Mouse (Mus musculus) WW6 (cell line): ENCODE data around the gene Kif16b.
A peak's percentile ranks its signal among the peaks of the same experiment; 100 is the strongest.

Experiments used
- DNase-seq: peaks from one replicate; pipeline ENCODE4 v3.0.0-alpha.2; 2013; ENCODE audit warnings: low read depth, low spot score

Gene Kif16b

DNA sequence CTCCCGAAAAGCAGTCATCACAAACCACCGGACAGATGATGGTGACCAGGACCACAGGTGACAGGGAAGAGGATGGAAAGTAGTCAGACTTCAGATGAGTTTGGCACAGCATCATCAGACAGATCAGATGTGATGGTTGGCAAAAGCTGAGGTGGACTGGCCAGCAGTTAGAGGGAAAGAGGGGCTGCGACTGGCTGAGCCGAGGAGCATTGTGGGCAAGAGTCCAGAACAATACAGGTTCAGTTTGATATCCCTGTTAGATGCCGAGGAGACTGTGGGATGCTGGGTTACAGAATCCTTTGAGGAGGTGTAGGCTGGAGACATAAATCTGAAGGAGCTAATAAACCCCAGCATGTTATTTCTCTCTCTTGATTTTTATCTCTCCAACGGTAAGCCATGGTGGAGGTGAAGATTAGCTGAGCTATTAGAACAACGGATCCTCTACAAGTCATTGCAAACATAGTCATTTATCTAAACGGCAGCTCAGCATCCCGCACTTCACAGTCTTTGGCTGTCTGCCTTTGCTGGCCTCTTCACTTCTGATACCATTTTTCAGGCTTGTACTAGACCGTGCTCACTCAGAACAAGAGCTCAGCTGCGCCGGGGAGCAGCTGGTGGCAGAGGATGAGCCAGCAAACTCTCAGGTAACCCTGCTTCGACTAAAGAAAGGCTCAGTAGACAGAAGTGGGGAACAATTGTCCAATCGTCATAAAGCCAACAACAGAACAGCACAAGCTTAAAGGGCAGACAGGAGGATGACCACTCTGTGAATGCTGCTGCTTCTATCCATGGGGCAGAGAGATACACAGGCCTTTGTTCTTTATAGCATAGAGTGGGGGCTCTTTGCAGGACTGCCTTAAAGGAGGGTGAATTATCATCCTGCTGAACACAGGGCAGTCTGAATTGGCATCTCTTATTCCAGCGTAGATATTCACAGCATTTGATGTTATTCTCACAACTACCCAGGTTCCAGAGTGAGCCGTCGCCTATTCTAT lies 304.9 kb downstream of the Kif16b start:
- no peak for DNase-seq

DNA sequence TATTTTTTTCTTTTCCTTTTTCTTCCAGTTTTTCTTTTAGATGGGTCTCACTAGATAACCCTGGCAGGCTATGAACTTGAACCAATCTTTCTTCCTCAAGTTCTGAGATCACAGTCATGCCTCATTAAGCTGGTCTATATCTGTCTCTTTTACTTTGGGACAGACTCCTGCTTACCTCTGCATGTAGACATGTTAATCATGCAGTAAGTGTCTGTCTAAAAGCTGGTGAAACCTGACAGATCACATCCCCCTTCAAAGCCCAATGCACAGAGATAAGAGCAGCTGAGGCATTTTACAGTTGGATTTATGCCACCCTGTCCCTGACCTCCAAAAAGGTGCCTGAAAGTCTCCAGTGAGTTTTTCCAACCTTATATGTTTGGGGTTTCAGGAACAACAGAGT lies 310.4 kb downstream of the Kif16b start:
- no peak for DNase-seq

- no peak for DNase-seq
Measured at GRCm38 (mm10) chr2:142590284-142590724, 311.0 kb downstream of the Kif16b start.

DNA sequence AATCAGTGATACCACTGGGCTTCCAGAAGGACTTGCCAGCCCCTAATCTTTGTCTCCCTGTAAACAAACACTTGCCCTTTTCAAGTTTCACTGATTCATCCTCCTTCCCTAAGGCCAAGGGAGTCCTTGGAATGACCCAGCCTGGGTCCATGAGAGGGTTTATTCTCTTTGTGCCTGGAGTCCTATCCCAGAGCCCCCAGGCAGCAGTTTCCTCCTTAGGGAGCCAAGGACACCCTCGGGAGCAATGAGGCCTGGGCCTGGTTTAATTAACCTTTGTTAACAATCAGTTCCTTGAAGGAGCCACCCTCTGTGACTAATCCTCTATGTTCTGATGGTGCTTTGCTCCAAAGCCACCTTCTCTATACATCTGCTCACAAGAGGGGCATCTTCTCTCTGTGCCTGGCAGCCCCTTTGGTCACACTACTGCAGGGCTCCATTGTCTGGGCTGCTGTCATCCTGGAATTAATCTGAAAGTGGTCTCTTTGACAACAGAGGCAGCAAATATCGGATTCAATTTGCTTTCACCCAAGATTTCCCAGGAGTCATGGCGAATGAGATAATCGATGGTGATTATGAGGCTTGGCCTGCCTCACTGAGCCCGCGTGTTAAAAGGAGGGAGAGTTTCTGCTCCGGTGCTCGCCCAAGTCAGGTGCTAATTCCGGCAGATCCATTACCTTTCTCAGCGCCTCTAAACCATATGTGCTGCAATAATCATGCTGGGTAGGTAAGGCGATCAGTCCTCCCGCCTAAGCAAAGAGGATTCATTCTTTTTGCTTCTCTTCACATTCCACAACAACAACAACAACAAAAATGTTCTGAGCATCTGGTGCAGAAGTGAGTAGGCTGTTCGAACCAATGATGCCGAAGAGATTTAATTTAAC lies 311.7 kb downstream of the Kif16b start:
- no peak for DNase-seq

- DNase-seq: no peak
Measured at GRCm38 (mm10) chr2:142585845-142586244, 315.5 kb downstream of the Kif16b start.

GRCm38 (mm10) chr2:142584851-142585737 lies 316.2 kb downstream of the Kif16b start:
- DNase-seq: no peak

- no peak for DNase-seq
Measured at GRCm38 (mm10) chr2:142580449-142580848, 320.9 kb downstream of the Kif16b start.

GRCm38 (mm10) chr2:142577414-142577813 lies 323.9 kb downstream of the Kif16b start:
- DNase-seq: peak; percentile 3

DNA sequence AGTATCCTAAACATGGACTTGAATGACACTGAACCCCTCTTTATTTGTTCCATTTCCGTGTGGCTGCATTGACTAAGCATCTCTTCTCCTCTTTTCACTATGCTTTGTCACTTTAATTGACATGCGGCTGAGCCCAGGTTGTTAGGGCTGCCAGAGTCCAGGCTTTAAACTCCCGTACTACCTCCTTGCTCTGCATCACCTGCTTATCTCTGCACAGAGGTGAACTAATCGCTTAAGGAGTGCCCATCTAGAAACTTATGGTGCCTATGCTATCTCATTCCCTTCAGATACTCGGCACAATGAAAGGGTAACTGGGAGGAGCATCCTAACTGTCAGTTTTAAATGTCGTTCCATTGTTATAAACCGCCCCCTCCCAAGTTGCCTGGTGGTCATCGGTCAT lies 331.6 kb downstream of the Kif16b start:
- no peak for DNase-seq
